ENCODE assay signal across 21 mouse cellular contexts in the genomic region with DNA sequence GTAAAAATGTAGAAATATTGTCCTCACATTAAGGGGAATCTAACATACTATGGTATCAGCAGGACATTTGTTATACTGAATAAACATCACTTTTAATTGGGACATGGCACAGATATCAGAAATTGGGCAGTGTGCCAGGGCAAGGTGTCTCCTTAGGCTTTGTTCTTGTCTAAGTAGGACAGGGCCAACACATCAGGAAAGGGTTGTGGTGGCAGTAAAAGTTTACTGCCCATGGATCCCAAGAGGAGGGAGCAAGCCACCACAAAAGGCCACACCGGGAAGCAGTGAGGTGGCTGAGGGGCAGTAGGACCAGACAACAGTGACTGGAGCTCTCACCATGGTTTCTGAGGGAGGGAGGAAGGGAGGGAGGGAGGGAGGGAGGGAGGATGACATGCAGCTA.
DNase-seq lines count a peak whose midpoint lies in the region; ATAC-seq lines count a peak whose summit lies in the region.
"Had no signal": no experiment of that assay in that cellular context is flagged by ENCODE, and none has a peak within 500 bp of the region (broad histone marks: within the 10 kb centered on the region; RNA-seq: fewer than 3 reads in every experiment).

No protein-coding gene starts in this region.

- no peak for DNase-seq in heart, adult 18-20 months
- peak; percentile 59 for DNase-seq in retina, postnatal 1 day
- DNase-seq in retina, embryonic 14.5 days (ENCODE audit: low spot score) = no peak
- peak; percentile 24 to 30 for DNase-seq in heart, postnatal 10 days
- DNase-seq in large intestine, adult 2 months (ENCODE audit: low read depth, low spot score) = peak; percentile 78
- no peak for DNase-seq in natural killer cell, adult 2 months (ENCODE audit: low spot score in 2 of 2)
- DNase-seq in midbrain, embryonic 10.5 days (ENCODE audit: low spot score) = no peak
- DNase-seq: adrenal gland, adult 2 months; kidney, adult 8-10 months; kidney, postnatal 10 days; liver, postnatal 0 days; lung, postnatal 10 days; right cerebral cortex, postnatal 4 days; thymus, postnatal 14 days had no signal

- H3K9me3 ChIP-seq in heart, embryonic 11.5 days (replicated peaks; ENCODE audit: control insufficient read depth, low read length) = 0 out of 2 replicates have a peak, but pooled peaks cover 2% of the 10 kb centered on the region
- H3K9me3 ChIP-seq in midbrain, embryonic 10.5 days (replicated peaks) = no peaks in the 10 kb centered on the region
- H3K9me3 ChIP-seq: embryonic facial prominence, embryonic 15.5 days; forebrain, embryonic 15.5 days; hindbrain, embryonic 12.5 days; limb, embryonic 12.5 days had no signal

- no peak overlapping the region for H3K4me3 ChIP-seq in heart, embryonic 11.5 days (ENCODE audit: low read depth, low read length)
- H3K4me3 ChIP-seq in midbrain, embryonic 10.5 days = no peak overlapping the region
- H3K4me3 ChIP-seq: embryonic facial prominence, embryonic 15.5 days; forebrain, embryonic 15.5 days; hindbrain, embryonic 12.5 days; limb, embryonic 12.5 days had no signal

- H3K9ac ChIP-seq in heart, embryonic 11.5 days (ENCODE audit: low read depth, low read length) = no peak overlapping the region
- H3K9ac ChIP-seq: embryonic facial prominence, embryonic 15.5 days; forebrain, embryonic 15.5 days; hindbrain, embryonic 12.5 days; limb, embryonic 12.5 days; liver, postnatal 0 days had no signal

- H3K27ac ChIP-seq in heart, embryonic 11.5 days (ENCODE audit: low read depth, low read length) = peak overlapping the region; percentile 81
- no peak overlapping the region for H3K27ac ChIP-seq in midbrain, embryonic 10.5 days (replicated peaks)
- H3K27ac ChIP-seq: embryonic facial prominence, embryonic 15.5 days; forebrain, embryonic 15.5 days; hindbrain, embryonic 12.5 days; limb, embryonic 12.5 days had no signal

- peaks cover 9% of the 10 kb centered on the region for H3K4me1 ChIP-seq in heart, embryonic 11.5 days (ENCODE audit: control insufficient read depth, insufficient read depth, low read length)
- H3K4me1 ChIP-seq in midbrain, embryonic 10.5 days = 0 out of 2 replicates have a peak, but pooled peaks cover 3% of the 10 kb centered on the region
- H3K4me1 ChIP-seq: embryonic facial prominence, embryonic 15.5 days; forebrain, embryonic 15.5 days; hindbrain, embryonic 12.5 days; limb, embryonic 12.5 days had no signal

- no peaks in the 10 kb centered on the region for H3K36me3 ChIP-seq in heart, embryonic 11.5 days (ENCODE audit: control insufficient read depth, insufficient read depth, low read length)
- H3K36me3 ChIP-seq in midbrain, embryonic 10.5 days = no peaks in the 10 kb centered on the region
- H3K36me3 ChIP-seq: embryonic facial prominence, embryonic 15.5 days; forebrain, embryonic 15.5 days; hindbrain, embryonic 12.5 days; limb, embryonic 12.5 days had no signal

- no peak overlapping the region for H3K4me2 ChIP-seq in heart, embryonic 11.5 days
- H3K4me2 ChIP-seq: embryonic facial prominence, embryonic 15.5 days; forebrain, embryonic 15.5 days; hindbrain, embryonic 12.5 days; limb, embryonic 12.5 days; liver, embryonic 11.5 days; midbrain, embryonic 11.5 days had no signal

- intact Hi-C loops in heart, postnatal 10 days (cut with DNase I) = no loop called here

- 0 out of 2 replicates have a peak, but pooled peaks have one; percentile 25 for ATAC-seq in heart, embryonic 11.5 days (replicated peaks; ENCODE audit: insufficient number of reproducible peaks, low FRiP score, low TSS enrichment)
- ATAC-seq: forebrain, embryonic 15.5 days; liver, postnatal 0 days had no signal

- WGBS in heart, embryonic 11.5 days (ENCODE audit: insufficient replicate concordance) = 25% methylated on average over 1 of the region's 1 CpGs
- 21% methylated on average over 1 of the region's 1 CpGs for WGBS in large intestine, adult 2 months
- WGBS in midbrain, embryonic 10.5 days = 50% methylated on average over 1 of the region's 1 CpGs

- H3K27me3 ChIP-seq in heart, embryonic 11.5 days (ENCODE audit: control insufficient read depth, insufficient read depth, low read length) = no peaks in the 10 kb centered on the region
- no peaks in the 10 kb centered on the region for H3K27me3 ChIP-seq in midbrain, embryonic 10.5 days (ENCODE audit: low read depth, poor library complexity, severe bottlenecking)
- H3K27me3 ChIP-seq: embryonic facial prominence, embryonic 15.5 days; forebrain, embryonic 15.5 days; hindbrain, embryonic 12.5 days; limb, embryonic 12.5 days had no signal

Comparison
In these comparisons a context has a peak if more than half of its experiments do, and no peak if none do; other contexts are left out.
1. DNase-seq: peak in retina, postnatal 1 day (single experiment), heart, postnatal 10 days (2 of 2) and large intestine, adult 2 months (single experiment); none in heart, adult 18-20 months (0 of 2), retina, embryonic 14.5 days (single experiment), natural killer cell, adult 2 months (0 of 2) and midbrain, embryonic 10.5 days (single experiment).